Mouse (Mus musculus): ENCODE measurements around the gene Alpl. TPM values are rescaled to one million over a fixed set of nuclear protein-coding genes. Genes with fewer than 3 reads are reported as not detected.

The Alpl gene
- polyA plus RNA-seq (2015; fragmentation: Nextera tagmentation; extraction: Ambion mirVana): 3.8 and 4.6 TPM in 2 replicates

DNA sequence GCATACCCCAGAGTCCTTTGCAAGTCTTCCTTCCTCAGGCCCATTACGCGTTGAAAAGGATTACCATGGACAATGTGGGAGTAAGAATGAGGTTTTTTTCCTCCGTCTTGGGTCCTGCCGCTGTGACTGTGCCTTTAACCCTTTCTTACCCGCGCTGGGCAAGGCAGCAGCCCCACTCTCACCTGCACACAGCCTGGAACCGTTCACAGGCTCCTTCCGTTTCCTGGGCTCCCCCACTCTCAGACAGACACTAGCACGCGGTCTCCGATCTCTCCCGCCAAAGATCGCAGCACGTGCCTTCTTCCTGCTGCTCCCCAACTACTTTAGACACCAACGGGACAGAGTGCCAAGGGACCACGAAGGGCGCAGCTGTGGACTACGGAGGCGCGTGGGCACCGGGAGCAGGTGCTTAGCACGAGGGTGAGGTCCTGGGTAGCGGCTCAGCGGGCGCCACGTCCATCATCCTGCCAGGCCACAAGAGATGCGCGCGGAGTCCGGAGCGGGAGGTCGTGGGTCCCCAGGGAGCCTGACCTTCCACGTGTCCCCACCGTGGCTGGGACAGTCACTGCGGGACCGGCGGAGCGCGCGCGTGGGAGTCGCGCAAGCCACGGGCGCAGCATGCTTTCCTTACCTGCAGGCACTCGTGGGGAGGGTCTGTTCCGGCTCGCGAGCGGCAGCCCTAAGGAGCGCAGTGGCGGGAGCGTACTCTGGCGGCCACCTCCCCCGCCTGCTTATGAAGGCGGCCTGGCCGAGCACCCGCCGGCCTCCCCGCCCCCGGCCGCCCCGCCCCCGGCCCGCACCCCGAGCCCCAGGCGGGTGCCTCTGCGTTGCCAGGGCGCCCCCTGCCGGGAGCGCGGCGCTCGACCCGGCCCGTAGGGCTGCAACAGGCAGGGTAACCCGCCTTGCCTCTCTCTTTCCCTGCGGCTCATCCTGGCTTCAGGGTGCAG, at the start of gene Alpl:
Alpl (minus strand) TSS at position 774 of the 947 bp plus-strand sequence.
- WGBS: 2% methylated on average over 59 of the region's 78 CpGs
- H3K4me2 ChIP-seq (replicated peaks): peak within 1 kb of the TSS; percentile 95
- no peaks in the 10 kb centered on the region for H3K36me3 ChIP-seq
- ATAC-seq: peak; percentile 89
- H3K4me3 ChIP-seq (replicated peaks): peak within 1 kb of the TSS; percentile 45
- peaks cover 21% of the 10 kb centered on the region for H3K27me3 ChIP-seq (replicated peaks)
- H3K4me1 ChIP-seq (replicated peaks): peaks cover 16% of the 10 kb centered on the region
- H3K27ac ChIP-seq: no peak within 1 kb of the TSS
- no peaks in the 10 kb centered on the region for H3K9me3 ChIP-seq
- peak within 1 kb of the TSS; percentile 40; the same call in 1 of the 2 replicates for H3K9ac ChIP-seq

DNA sequence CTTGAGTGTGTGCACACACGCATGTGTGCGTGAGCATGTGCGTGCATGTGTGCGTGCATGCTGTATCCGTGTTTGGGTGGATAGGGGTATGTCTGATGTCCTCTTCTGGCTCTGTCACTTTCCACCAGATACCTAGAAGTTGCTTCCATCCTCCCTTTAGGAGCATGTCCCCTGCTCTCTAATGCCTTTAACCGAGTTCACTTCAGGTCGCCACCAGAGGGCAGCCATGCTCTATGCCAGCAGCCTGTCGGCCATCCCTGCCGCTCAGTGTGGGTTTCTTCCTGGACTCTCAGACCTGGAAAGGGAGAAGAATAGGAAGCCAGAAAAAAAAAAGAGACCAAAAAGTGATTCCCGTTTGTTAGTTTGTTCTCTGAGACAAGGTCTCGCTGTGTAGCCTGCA, 48.5 kb upstream of the Alpl start:
- no peak overlapping the region for H3K4me3 ChIP-seq (replicated peaks)
- H3K9me3 ChIP-seq: 0 out of 2 replicates have a peak, but pooled peaks cover 4% of the 10 kb centered on the region
- H3K4me2 ChIP-seq (replicated peaks): no peak overlapping the region
- H3K4me1 ChIP-seq (replicated peaks): no peaks in the 10 kb centered on the region
- WGBS: 23% methylated on average over 11 of the region's 11 CpGs
- peak; percentile 71; the same call in 1 of the 2 replicates for ATAC-seq
- H3K36me3 ChIP-seq: no peaks in the 10 kb centered on the region
- no peaks in the 10 kb centered on the region for H3K27me3 ChIP-seq (replicated peaks)
- H3K27ac ChIP-seq: no peak overlapping the region
- no peak overlapping the region for H3K9ac ChIP-seq

GRCm38 (mm10) chr4:137839452-137839851, 43.3 kb upstream of the Alpl start:
- H3K27me3 ChIP-seq (replicated peaks): no peaks in the 10 kb centered on the region
- no peak overlapping the region for H3K4me3 ChIP-seq (replicated peaks)
- H3K4me2 ChIP-seq (replicated peaks): no peak overlapping the region
- H3K4me1 ChIP-seq (replicated peaks): no peaks in the 10 kb centered on the region; the same call in 1 of the 2 replicates
- no peaks in the 10 kb centered on the region for H3K9me3 ChIP-seq
- ATAC-seq: no peak
- no peaks in the 10 kb centered on the region for H3K36me3 ChIP-seq
- no peak overlapping the region for H3K9ac ChIP-seq
- H3K27ac ChIP-seq: no peak overlapping the region
- WGBS: 85% methylated on average over 5 of the region's 5 CpGs

DNA sequence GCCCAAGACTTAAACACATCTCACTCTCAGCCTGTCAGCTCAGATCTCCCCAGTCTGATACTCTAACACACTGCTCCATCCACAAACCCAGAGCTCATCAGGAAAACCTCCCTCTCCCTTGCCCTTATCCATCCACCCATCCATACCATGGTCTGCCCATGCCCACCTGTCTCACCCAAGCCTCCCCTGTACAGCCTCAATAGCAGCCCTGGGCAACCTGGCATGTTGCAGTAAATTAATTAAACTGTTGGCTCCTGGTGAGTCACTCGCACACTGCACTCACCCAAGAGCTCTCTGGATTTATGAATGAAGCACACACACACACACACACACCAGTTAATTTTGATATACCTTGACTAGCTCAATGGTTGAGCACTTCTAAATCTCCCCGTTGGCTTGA, 42.6 kb upstream of the Alpl start:
- no peak for ATAC-seq
- Histone ChIP-seq H3K4me1 (replicated peaks) (no peaks in the 10 kb centered on the region; the same call in 1 of the 2 replicates), H3K27me3 (replicated peaks) (no peaks in the 10 kb centered on the region), H3K4me3 (replicated peaks) (no peak overlapping the region), H3K27ac (no peak overlapping the region), H3K4me2 (replicated peaks) (no peak overlapping the region), H3K36me3 (no peaks in the 10 kb centered on the region), H3K9me3 (no peaks in the 10 kb centered on the region), H3K9ac (no peak overlapping the region)
- WGBS: 91% methylated on average over 2 of the region's 2 CpGs

GRCm38 (mm10) chr4:137837792-137838191, 41.6 kb upstream of the Alpl start:
- WGBS: 73% methylated on average over 8 of the region's 8 CpGs
- no peak for ATAC-seq
- H3K27ac ChIP-seq: no peak overlapping the region
- H3K4me1 ChIP-seq (replicated peaks): no peaks in the 10 kb centered on the region; the same call in 1 of the 2 replicates
- H3K27me3 ChIP-seq (replicated peaks): no peaks in the 10 kb centered on the region
- no peak overlapping the region for H3K4me2 ChIP-seq (replicated peaks)
- no peaks in the 10 kb centered on the region for H3K9me3 ChIP-seq
- no peak overlapping the region for H3K9ac ChIP-seq
- no peaks in the 10 kb centered on the region for H3K36me3 ChIP-seq
- no peak overlapping the region for H3K4me3 ChIP-seq (replicated peaks)

GRCm38 (mm10) chr4:137836741-137837140, 40.6 kb upstream of the Alpl start:
- H3K27ac ChIP-seq: no peak overlapping the region
- no peaks in the 10 kb centered on the region for H3K36me3 ChIP-seq
- no peak overlapping the region for H3K4me2 ChIP-seq (replicated peaks)
- H3K27me3 ChIP-seq (replicated peaks): no peaks in the 10 kb centered on the region
- H3K4me1 ChIP-seq (replicated peaks): no peaks in the 10 kb centered on the region; the same call in 1 of the 2 replicates
- no peak for ATAC-seq
- no peak overlapping the region for H3K4me3 ChIP-seq (replicated peaks)
- H3K9me3 ChIP-seq: no peaks in the 10 kb centered on the region
- H3K9ac ChIP-seq: no peak overlapping the region
- WGBS: 79% methylated on average over 4 of the region's 5 CpGs

GRCm38 (mm10) chr4:137835624-137836337, 39.6 kb upstream of the Alpl start:
- Histone ChIP-seq H3K4me3 (replicated peaks) (no peak overlapping the region), H3K9ac (no peak overlapping the region), H3K4me1 (replicated peaks) (no peaks in the 10 kb centered on the region; the same call in 1 of the 2 replicates), H3K36me3 (no peaks in the 10 kb centered on the region), H3K27me3 (replicated peaks) (no peaks in the 10 kb centered on the region), H3K9me3 (no peaks in the 10 kb centered on the region), H3K4me2 (replicated peaks) (peak overlapping the region; percentile 39), H3K27ac (no peak overlapping the region)
- WGBS: 12% methylated on average over 14 of the region's 14 CpGs
- ATAC-seq: peak; percentile 89

GRCm38 (mm10) chr4:137831598-137831997, 35.4 kb upstream of the Alpl start:
- H3K4me3 ChIP-seq (replicated peaks): no peak overlapping the region
- no peaks in the 10 kb centered on the region for H3K36me3 ChIP-seq
- H3K9ac ChIP-seq: no peak overlapping the region
- no peaks in the 10 kb centered on the region for H3K9me3 ChIP-seq
- no peak for ATAC-seq
- H3K4me2 ChIP-seq (replicated peaks): no peak overlapping the region
- H3K4me1 ChIP-seq (replicated peaks): no peaks in the 10 kb centered on the region; the same call in 1 of the 2 replicates
- WGBS: 81% methylated on average over 11 of the region's 11 CpGs
- no peaks in the 10 kb centered on the region; the same call in 1 of the 2 replicates for H3K27me3 ChIP-seq (replicated peaks)
- H3K27ac ChIP-seq: no peak overlapping the region

GRCm38 (mm10) chr4:137830380-137830779, 34.2 kb upstream of the Alpl start:
- H3K4me3 ChIP-seq (replicated peaks): no peak overlapping the region
- H3K27ac ChIP-seq: no peak overlapping the region
- H3K27me3 ChIP-seq (replicated peaks): no peaks in the 10 kb centered on the region; the same call in 1 of the 2 replicates
- no peak overlapping the region for H3K4me2 ChIP-seq (replicated peaks)
- H3K4me1 ChIP-seq (replicated peaks): no peaks in the 10 kb centered on the region
- no peak overlapping the region for H3K9ac ChIP-seq
- no peaks in the 10 kb centered on the region for H3K36me3 ChIP-seq
- no peaks in the 10 kb centered on the region for H3K9me3 ChIP-seq
- ATAC-seq: no peak
- WGBS: 22% methylated on average over 6 of the region's 6 CpGs

DNA sequence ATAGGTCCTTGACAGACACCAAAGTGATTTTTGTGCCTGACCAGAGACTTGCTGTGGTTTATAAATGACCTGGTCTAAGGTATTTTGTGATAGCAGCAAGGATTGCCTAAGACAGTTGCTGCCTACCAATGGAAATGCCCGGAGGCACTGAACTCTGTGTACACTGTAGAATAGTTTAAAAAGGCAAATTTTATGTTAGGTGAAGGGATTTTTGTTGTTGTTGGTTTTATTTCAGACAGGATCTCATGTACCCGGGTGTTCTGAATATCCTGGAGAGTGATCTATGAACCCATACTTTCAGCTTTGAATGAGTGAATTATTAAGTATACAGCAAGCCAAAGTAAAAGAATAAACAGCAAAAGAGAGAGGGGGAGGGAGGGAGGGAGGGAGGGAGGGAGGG, 28.7 kb upstream of the Alpl start:
- Histone ChIP-seq H3K36me3 (no peaks in the 10 kb centered on the region), H3K4me2 (replicated peaks) (no peak overlapping the region), H3K27me3 (replicated peaks) (no peaks in the 10 kb centered on the region; the same call in 1 of the 2 replicates), H3K4me3 (replicated peaks) (no peak overlapping the region), H3K9me3 (no peaks in the 10 kb centered on the region), H3K4me1 (replicated peaks) (no peaks in the 10 kb centered on the region), H3K9ac (no peak overlapping the region), H3K27ac (no peak overlapping the region)
- no peak for ATAC-seq
- WGBS: 70% methylated on average over 2 of the region's 2 CpGs

DNA sequence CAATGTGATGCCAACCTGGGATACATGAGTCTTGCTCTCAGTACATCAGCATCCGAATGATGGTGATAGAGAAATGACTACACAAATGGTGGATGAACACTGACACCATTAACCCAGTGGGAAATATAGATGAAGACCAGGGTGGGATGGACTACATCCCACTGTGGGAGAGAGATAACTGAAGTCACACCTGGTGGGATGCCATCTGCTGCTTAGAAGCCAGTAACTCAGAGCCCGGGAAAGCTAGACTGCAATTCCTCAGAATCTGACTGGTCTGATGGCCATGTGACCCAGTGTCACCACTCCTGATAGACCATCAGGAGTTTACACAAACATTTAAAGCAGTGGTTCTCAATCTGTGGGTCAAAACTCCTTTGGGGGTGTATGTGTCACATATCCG, 27.4 kb upstream of the Alpl start:
- H3K4me1 ChIP-seq (replicated peaks): no peaks in the 10 kb centered on the region
- whole genome bisulfite sequencing: 83% methylated on average over 3 of the region's 3 CpGs
- no peaks in the 10 kb centered on the region for H3K9me3 ChIP-seq
- no peak overlapping the region for H3K9ac ChIP-seq
- H3K36me3 ChIP-seq: no peaks in the 10 kb centered on the region
- H3K27me3 ChIP-seq (replicated peaks): no peaks in the 10 kb centered on the region; the same call in 1 of the 2 replicates
- no peak overlapping the region for H3K4me3 ChIP-seq (replicated peaks)
- H3K27ac ChIP-seq: no peak overlapping the region
- H3K4me2 ChIP-seq (replicated peaks): no peak overlapping the region
- no peak for ATAC-seq

GRCm38 (mm10) chr4:137822537-137822936, 26.4 kb upstream of the Alpl start:
- Histone ChIP-seq H3K4me1 (replicated peaks) (no peaks in the 10 kb centered on the region), H3K4me3 (replicated peaks) (no peak overlapping the region), H3K27ac (no peak overlapping the region), H3K4me2 (replicated peaks) (no peak overlapping the region), H3K9me3 (no peaks in the 10 kb centered on the region), H3K9ac (no peak overlapping the region), H3K27me3 (replicated peaks) (no peaks in the 10 kb centered on the region; the same call in 1 of the 2 replicates), H3K36me3 (no peaks in the 10 kb centered on the region)
- ATAC-seq: no peak
- WGBS: 90% methylated on average over 5 of the region's 5 CpGs
